In the genomic region with DNA sequence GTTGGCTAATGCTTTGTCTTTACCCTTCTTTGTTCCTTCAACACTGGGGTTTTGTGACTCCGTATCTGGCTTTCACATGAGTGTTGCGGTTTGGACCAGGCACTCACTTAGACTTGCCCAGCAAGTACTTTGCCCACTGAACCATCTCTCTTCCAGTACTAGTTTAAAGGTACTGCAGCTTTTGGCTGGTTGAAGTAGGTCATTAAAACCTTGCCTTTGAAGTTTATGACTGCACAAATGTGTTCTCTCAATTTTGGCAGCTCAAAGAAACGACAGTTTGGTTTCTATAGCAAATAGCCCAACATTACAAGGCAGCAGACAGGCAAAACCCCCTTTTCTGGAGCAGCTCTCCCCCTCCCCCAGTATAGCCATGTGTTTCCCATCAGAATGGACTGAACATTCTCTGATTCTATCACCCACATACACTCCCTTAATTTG, we compare ENCODE assay signal across 18 mouse cellular contexts. TPM values are rescaled to one million over a fixed set of nuclear protein-coding genes. Genes with fewer than 3 reads are reported as not detected.
DNase-seq lines count a peak whose midpoint lies in the region; ATAC-seq and TF ChIP-seq lines count a peak whose summit lies in the region.
"Had no signal": no experiment of that assay in that cellular context is flagged by ENCODE, and none has a peak within 500 bp of the region (broad histone marks: within the 10 kb centered on the region; RNA-seq: fewer than 3 reads in every experiment).

No protein-coding gene starts in this region.

- H3K4me2 ChIP-seq in kidney, embryonic 15.5 days: no peak overlapping the region
- no peak overlapping the region for H3K4me2 ChIP-seq in limb, embryonic 14.5 days (replicated peaks; ENCODE audit: low read depth, low read length, severe bottlenecking)
- H3K4me2 ChIP-seq: forebrain, embryonic 15.5 days; heart, embryonic 15.5 days; liver, embryonic 15.5 days; midbrain, embryonic 15.5 days had no signal

- TF ChIP-seq POLR2A in limb, embryonic 14.5 days (IDR thresholded peaks at IDR 0.05; ENCODE audit: borderline replicate concordance, extremely low read depth, insufficient read depth, insufficient read length): no peak

- no peaks in the 10 kb centered on the region for H3K36me3 ChIP-seq in kidney, embryonic 15.5 days
- no peaks in the 10 kb centered on the region for H3K36me3 ChIP-seq in limb, embryonic 14.5 days (ENCODE audit: control insufficient read depth, insufficient read depth, low read length)
- H3K36me3 ChIP-seq in midbrain, embryonic 10.5 days: no peaks in the 10 kb centered on the region
- H3K36me3 ChIP-seq: forebrain, embryonic 15.5 days; heart, embryonic 15.5 days; liver, embryonic 15.5 days; midbrain, embryonic 15.5 days had no signal

- no peak overlapping the region for H3K9ac ChIP-seq in kidney, embryonic 15.5 days
- no peak overlapping the region for H3K9ac ChIP-seq in limb, embryonic 14.5 days (ENCODE audit: low read depth, low read length, severe bottlenecking)
- H3K9ac ChIP-seq: forebrain, embryonic 15.5 days; heart, embryonic 15.5 days; liver, embryonic 15.5 days; midbrain, embryonic 15.5 days had no signal

- H3K27ac ChIP-seq in kidney, embryonic 15.5 days: peak overlapping the region; percentile 10; the same call in 1 of the 2 replicates
- no peak overlapping the region; the same call in 1 of the 2 replicates for H3K27ac ChIP-seq in limb, embryonic 14.5 days (replicated peaks; ENCODE audit: low read depth, low read length)
- H3K27ac ChIP-seq in midbrain, embryonic 10.5 days (replicated peaks): no peak overlapping the region
- H3K27ac ChIP-seq: forebrain, embryonic 15.5 days; heart, embryonic 15.5 days; liver, embryonic 15.5 days; midbrain, embryonic 15.5 days had no signal

- H3K27me3 ChIP-seq in kidney, embryonic 15.5 days: no peaks in the 10 kb centered on the region
- no peaks in the 10 kb centered on the region for H3K27me3 ChIP-seq in limb, embryonic 14.5 days (ENCODE audit: control insufficient read depth, insufficient read depth, low read length)
- H3K27me3 ChIP-seq in midbrain, embryonic 10.5 days (ENCODE audit: low read depth, poor library complexity, severe bottlenecking): no peaks in the 10 kb centered on the region
- H3K27me3 ChIP-seq: forebrain, embryonic 15.5 days; heart, embryonic 15.5 days; liver, embryonic 15.5 days; midbrain, embryonic 15.5 days had no signal

- no peak for DNase-seq in kidney, adult 18-20 months
- peak; percentile 43 for DNase-seq in fibroblast of lung, adult 2 months (ENCODE audit: low read depth)
- DNase-seq in kidney, postnatal 10 days: peak; percentile 33
- DNase-seq in limb, embryonic 14.5 days (ENCODE audit: low spot score): peak; percentile 61
- no peak for DNase-seq in right cerebral cortex, adult 2 months (ENCODE audit: low spot score in 2 of 2)
- no peak for DNase-seq in midbrain, embryonic 10.5 days (ENCODE audit: low spot score)
- DNase-seq: adrenal gland, postnatal 25 days; cerebellum, postnatal 10 days; embryo, embryonic 11 days; heart, adult 18-20 months; thymus, adult 18-20 months had no signal

- WGBS in kidney, embryonic 15.5 days: 52% methylated on average over 3 of the region's 3 CpGs
- 33% methylated on average over 3 of the region's 3 CpGs for WGBS in limb, embryonic 14.5 days
- 89% methylated on average over 3 of the region's 3 CpGs for WGBS in midbrain, embryonic 10.5 days

- H3K9me3 ChIP-seq in kidney, embryonic 15.5 days (replicated peaks): no peaks in the 10 kb centered on the region
- no peaks in the 10 kb centered on the region for H3K9me3 ChIP-seq in limb, embryonic 14.5 days (ENCODE audit: control insufficient read depth, low read length)
- no peaks in the 10 kb centered on the region for H3K9me3 ChIP-seq in midbrain, embryonic 10.5 days (replicated peaks)
- H3K9me3 ChIP-seq: forebrain, embryonic 15.5 days; heart, embryonic 15.5 days; liver, embryonic 15.5 days; midbrain, embryonic 15.5 days had no signal

- H3K4me1 ChIP-seq in kidney, embryonic 15.5 days: 0 out of 2 replicates have a peak, but pooled peaks cover 2% of the 10 kb centered on the region
- no peaks in the 10 kb centered on the region for H3K4me1 ChIP-seq in limb, embryonic 14.5 days (ENCODE audit: control insufficient read depth, insufficient read depth, low read length)
- no peaks in the 10 kb centered on the region for H3K4me1 ChIP-seq in midbrain, embryonic 10.5 days
- H3K4me1 ChIP-seq: forebrain, embryonic 15.5 days; heart, embryonic 15.5 days; liver, embryonic 15.5 days; midbrain, embryonic 15.5 days had no signal

- no peak overlapping the region for H3K4me3 ChIP-seq in kidney, embryonic 15.5 days (replicated peaks)
- no peak overlapping the region for H3K4me3 ChIP-seq in limb, embryonic 14.5 days (replicated peaks; ENCODE audit: low read length)
- no peak overlapping the region for H3K4me3 ChIP-seq in midbrain, embryonic 10.5 days
- H3K4me3 ChIP-seq: forebrain, embryonic 15.5 days; heart, embryonic 15.5 days; liver, embryonic 15.5 days; midbrain, embryonic 15.5 days had no signal

- ATAC-seq in kidney, embryonic 15.5 days (replicated peaks; ENCODE audit: low FRiP score): peak; percentile 25; the same call in 1 of the 2 replicates
- peak; percentile 79; the same call in 1 of the 2 replicates for ATAC-seq in limb, embryonic 14.5 days (ENCODE audit: low FRiP score, low read depth)
- ATAC-seq: activated CD4-positive, CD25-positive, alpha-beta regulatory T cell, adult 4 months; forebrain, embryonic 15.5 days; lung, postnatal 0 days; midbrain, embryonic 15.5 days had no signal

RNA-seq across cellular contexts. Expression of gene Il1r1, which starts 18.7 kb away (rescaled TPM):
- polyA plus RNA-seq in kidney, embryonic 15.5 days (2015; fragmentation: Nextera tagmentation; extraction: Ambion mirVana): 4.6 and 5.0 TPM in 2 replicates
- 6.6 and 6.7 TPM in 2 replicates for polyA plus RNA-seq in limb, embryonic 14.5 days (2012; rRNA removed)
- 11.7 and 12.0 TPM in 2 replicates for polyA plus RNA-seq in limb, embryonic 14.5 days (2014; fragmentation: Nextera tagmentation; extraction: Ambion mirVana)
- polyA plus RNA-seq in midbrain, embryonic 10.5 days (2016; fragmentation: Nextera tagmentation; extraction: Ambion mirVana): 0.53 and 0.75 TPM in 2 replicates

Comparison
In these comparisons a context has a peak if more than half of its experiments do, and no peak if none do; other contexts are left out.
1. DNase-seq: peak in fibroblast of lung, adult 2 months (single experiment), kidney, postnatal 10 days (single experiment) and limb, embryonic 14.5 days (single experiment); none in kidney, adult 18-20 months (single experiment), right cerebral cortex, adult 2 months (0 of 2) and midbrain, embryonic 10.5 days (single experiment).